Mouse (Mus musculus) lung, embryonic 15.5 days (tissue): ENCODE data around the gene Rcan3. TPM values are rescaled to one million over a fixed set of nuclear protein-coding genes. Genes with fewer than 3 reads are reported as not detected.
A peak's percentile ranks its signal among the peaks of the same experiment; 100 is the strongest.

Experiments
- ATAC-seq: fragments of 200-750 bp; cut with Nextera tagmentation; 2 replicates; pipeline ENCODE4 v1.8.0; 2017; ENCODE audit warnings: moderate number of reproducible peaks, borderline replicate concordance; ENCODE audit not compliant: low FRiP score, low TSS enrichment; ENCODE audit errors: extremely low read depth
- H3K27ac ChIP-seq: fragments of 300-500 bp; sonication (generic); 2 replicates; pipeline ENCODE4 v1.5.1; 2015; ENCODE audit warnings: moderate library complexity, mild to moderate bottlenecking, inconsistent platforms
- H3K27me3 ChIP-seq: fragments of 300-500 bp; sonication (generic); 2 replicates; pipeline ENCODE4 v1.6.1; 2015; ENCODE audit warnings: inconsistent platforms
- H3K36me3 ChIP-seq: fragments of 300-500 bp; sonication (generic); 2 replicates; pipeline ENCODE4 v1.6.1; 2015; ENCODE audit warnings: inconsistent platforms
- H3K4me1 ChIP-seq: fragments of 300-500 bp; sonication (generic); 2 replicates; pipeline ENCODE4 v1.6.1; 2015; ENCODE audit warnings: inconsistent platforms
- H3K4me2 ChIP-seq: fragments of 300-500 bp; sonication (generic); 2 replicates; pipeline ENCODE4 v1.6.1; 2015; ENCODE audit warnings: inconsistent platforms, mild to moderate bottlenecking, moderate library complexity
- H3K4me3 ChIP-seq: fragments of 300-500 bp; sonication (generic); 2 replicates; pipeline ENCODE4 v1.5.1; 2015; ENCODE audit warnings: mild to moderate bottlenecking, inconsistent platforms
- H3K9ac ChIP-seq: fragments of 300-500 bp; sonication (generic); 2 replicates; pipeline ENCODE4 v1.6.1; 2015; ENCODE audit warnings: inconsistent platforms
- H3K9me3 ChIP-seq: fragments of 300-500 bp; sonication (generic); 2 replicates; pipeline ENCODE4 v1.6.1; 2016; ENCODE audit warnings: inconsistent platforms
- WGBS: fragments of 180-500 bp; shearing (Covaris S2); methylation state at CpG from one replicate; pipeline ENCODE4 v1.1.7; 2015; 5-methylcytosine and 5-hydroxymethylcytosine counted together
- polyA plus RNA-seq: library from polyadenylated mRNA; unstranded; fragments of >200 nt; fragmentation: Nextera tagmentation; extraction: Ambion mirVana; gene quantifications from 2 replicates; pipeline ENCODE4 v1.2.1, GENCODE M21; 2015

The Rcan3 gene
- polyA plus RNA-seq, 1 experiment from 2014 or later, result 15.6 TPM

- peak overlapping the region; percentile 7; the same call in 1 of the 2 replicates for H3K4me2 ChIP-seq
- no peak for ATAC-seq
- H3K27ac ChIP-seq, result no peak overlapping the region
- no peak overlapping the region for H3K9ac ChIP-seq
- no peak overlapping the region for H3K4me3 ChIP-seq
- H3K36me3 ChIP-seq, result no peaks in the 10 kb centered on the region
- 42% methylated on average over 13 of the region's 13 CpGs for WGBS
- H3K9me3 ChIP-seq, result no peaks in the 10 kb centered on the region
- peaks cover 14% of the 10 kb centered on the region for H3K4me1 ChIP-seq
- H3K27me3 ChIP-seq, result no peaks in the 10 kb centered on the region
Observed at GRCm38 (mm10) chr4:135436291-135436690, 2.6 kb upstream of the Rcan3 start.

GRCm38 (mm10) chr4:135434395-135434789 lies 739 bp upstream of the Rcan3 start:
- ATAC-seq, result no peak

GRCm38 (mm10) chr4:135433086-135433442 lies 589 bp downstream of the Rcan3 start:
- Histone ChIP-seq H3K36me3 (no peaks in the 10 kb centered on the region), H3K27me3 (no peaks in the 10 kb centered on the region), H3K4me1 (peaks cover 14% of the 10 kb centered on the region), H3K9ac (peak overlapping the region; percentile 76), H3K4me3 (peak overlapping the region; percentile 76), H3K27ac (no peak overlapping the region), H3K9me3 (no peaks in the 10 kb centered on the region), H3K4me2 (peak overlapping the region; percentile 89)
- no peak for ATAC-seq
- 6% methylated on average over 10 of the region's 10 CpGs for WGBS

More at GRCm38 (mm10) chr4:135434395-135434789, 739 bp upstream of the Rcan3 start:
- Histone ChIP-seq H3K36me3 (no peaks in the 10 kb centered on the region), H3K27me3 (no peaks in the 10 kb centered on the region), H3K9me3 (no peaks in the 10 kb centered on the region), H3K4me2 (peak overlapping the region; percentile 89), H3K4me3 (peak overlapping the region; percentile 76), H3K4me1 (peaks cover 14% of the 10 kb centered on the region), H3K27ac (0 out of 2 replicates have a peak overlapping the region, but pooled peaks have one; percentile 29), H3K9ac (peak overlapping the region; percentile 37)
- WGBS, result 18% methylated on average over 11 of the region's 11 CpGs

GRCm38 (mm10) chr4:135429990-135430760 lies 3.5 kb downstream of the Rcan3 start:
- Histone ChIP-seq H3K9ac (no peak overlapping the region), H3K4me2 (no peak overlapping the region), H3K36me3 (no peaks in the 10 kb centered on the region), H3K9me3 (no peaks in the 10 kb centered on the region), H3K27ac (no peak overlapping the region), H3K4me1 (peaks cover 10% of the 10 kb centered on the region), H3K4me3 (no peak overlapping the region), H3K27me3 (no peaks in the 10 kb centered on the region)
- WGBS, result 77% methylated on average over 8 of the region's 8 CpGs
- no peak for ATAC-seq

DNA sequence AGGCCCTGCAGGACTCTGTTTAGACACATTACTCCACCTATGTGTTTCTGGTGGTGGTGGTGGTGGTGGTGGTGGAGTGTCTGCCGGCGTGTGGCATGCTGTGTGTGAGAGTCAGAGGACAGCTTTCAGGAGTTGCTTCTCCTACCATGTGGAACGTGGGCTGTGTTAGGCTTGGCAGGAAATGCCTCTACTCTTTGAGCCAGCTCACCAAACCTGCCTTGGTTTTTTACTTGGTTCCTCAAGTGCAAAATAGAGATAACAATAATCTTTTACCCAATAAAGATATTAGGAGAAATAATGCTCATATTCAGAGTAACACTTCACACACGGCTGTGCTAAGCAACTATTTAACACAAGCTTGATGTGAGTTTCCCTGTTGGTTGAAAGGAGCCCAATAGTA lies 4.3 kb downstream of the Rcan3 start:
- WGBS, result 74% methylated on average over 4 of the region's 4 CpGs
- H3K36me3 ChIP-seq, result no peaks in the 10 kb centered on the region
- H3K4me1 ChIP-seq, result peaks cover 7% of the 10 kb centered on the region
- no peaks in the 10 kb centered on the region for H3K27me3 ChIP-seq
- H3K4me2 ChIP-seq, result no peak overlapping the region
- H3K9ac ChIP-seq, result no peak overlapping the region
- ATAC-seq, result no peak
- H3K4me3 ChIP-seq, result no peak overlapping the region
- H3K9me3 ChIP-seq, result no peaks in the 10 kb centered on the region
- H3K27ac ChIP-seq, result no peak overlapping the region

- H3K27me3 ChIP-seq, result no peaks in the 10 kb centered on the region
- no peak overlapping the region for H3K27ac ChIP-seq
- no peak for ATAC-seq
- H3K4me1 ChIP-seq, result no peaks in the 10 kb centered on the region
- H3K36me3 ChIP-seq, result no peaks in the 10 kb centered on the region
- no peak overlapping the region for H3K9ac ChIP-seq
- H3K9me3 ChIP-seq, result no peaks in the 10 kb centered on the region
- H3K4me3 ChIP-seq, result no peak overlapping the region
- WGBS, result 86% methylated on average over 7 of the region's 7 CpGs
- H3K4me2 ChIP-seq, result no peak overlapping the region
Observed at GRCm38 (mm10) chr4:135426587-135426986, 7.1 kb downstream of the Rcan3 start.

DNA sequence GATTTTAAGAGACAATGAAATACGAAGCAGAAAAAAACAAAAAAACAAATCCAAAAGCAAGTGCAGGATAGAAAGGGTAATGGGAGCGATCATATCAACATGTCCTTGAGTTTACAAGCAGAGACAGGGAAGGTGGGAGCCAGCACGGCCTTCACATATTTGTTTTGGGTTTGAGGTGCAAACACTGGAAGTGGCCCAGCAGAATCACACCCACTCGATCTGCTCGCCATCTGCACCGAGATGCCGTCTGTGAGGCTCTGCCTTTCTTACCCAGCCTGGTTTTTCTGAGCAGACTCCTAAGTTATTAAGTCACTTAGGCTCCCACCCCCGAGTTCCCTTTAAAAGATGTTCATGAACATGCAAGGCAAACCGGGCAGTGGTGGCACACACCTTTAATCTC lies 8.0 kb downstream of the Rcan3 start:
- ATAC-seq, result no peak
- Histone ChIP-seq H3K9ac (no peak overlapping the region), H3K36me3 (no peaks in the 10 kb centered on the region), H3K4me1 (no peaks in the 10 kb centered on the region), H3K27ac (no peak overlapping the region), H3K4me2 (no peak overlapping the region), H3K4me3 (no peak overlapping the region), H3K9me3 (no peaks in the 10 kb centered on the region), H3K27me3 (no peaks in the 10 kb centered on the region)
- WGBS, result 61% methylated on average over 9 of the region's 9 CpGs

- peaks cover 6% of the 10 kb centered on the region; the same call in 1 of the 2 replicates for H3K36me3 ChIP-seq
- H3K4me1 ChIP-seq, result no peaks in the 10 kb centered on the region
- H3K4me3 ChIP-seq, result no peak overlapping the region
- H3K9me3 ChIP-seq, result no peaks in the 10 kb centered on the region
- H3K4me2 ChIP-seq, result no peak overlapping the region
- no peak overlapping the region for H3K27ac ChIP-seq
- 87% methylated on average over 13 of the region's 13 CpGs for WGBS
- ATAC-seq, result no peak
- no peak overlapping the region for H3K9ac ChIP-seq
- H3K27me3 ChIP-seq, result no peaks in the 10 kb centered on the region
Observed at GRCm38 (mm10) chr4:135420961-135421360, 12.7 kb downstream of the Rcan3 start.

GRCm38 (mm10) chr4:135420416-135420815 lies 13.2 kb downstream of the Rcan3 start:
- Histone ChIP-seq H3K9ac (no peak overlapping the region), H3K36me3 (peaks cover 11% of the 10 kb centered on the region; the same call in 1 of the 2 replicates), H3K27ac (no peak overlapping the region), H3K9me3 (no peaks in the 10 kb centered on the region), H3K27me3 (no peaks in the 10 kb centered on the region), H3K4me1 (no peaks in the 10 kb centered on the region), H3K4me2 (no peak overlapping the region), H3K4me3 (no peak overlapping the region)
- no peak for ATAC-seq
- 73% methylated on average over 11 of the region's 11 CpGs for WGBS

DNA sequence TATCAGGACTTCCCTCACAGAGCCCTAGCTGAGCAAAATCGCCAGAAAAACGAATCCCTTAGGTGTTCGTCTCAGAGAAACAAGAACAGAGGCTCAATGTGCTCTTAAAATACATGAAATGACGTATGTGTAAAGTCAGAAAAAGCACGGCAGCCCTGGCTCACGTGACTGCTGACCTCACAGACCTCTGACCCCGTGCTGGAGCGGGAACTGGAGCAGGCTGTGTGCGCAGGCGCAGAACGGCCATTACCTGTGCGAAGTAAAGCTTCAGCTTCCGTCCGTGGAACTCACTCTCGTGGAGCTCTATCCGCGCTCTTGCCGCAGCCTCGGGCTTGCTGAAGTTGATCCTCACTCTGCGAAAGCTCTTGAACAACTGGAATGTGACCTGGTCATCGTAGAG lies 13.7 kb downstream of the Rcan3 start:
- Histone ChIP-seq H3K36me3 (peaks cover 12% of the 10 kb centered on the region; the same call in 1 of the 2 replicates), H3K4me1 (no peaks in the 10 kb centered on the region)
- no peak for ATAC-seq

GRCm38 (mm10) chr4:135416367-135416766 lies 17.3 kb downstream of the Rcan3 start:
- Histone ChIP-seq H3K27ac (no peak overlapping the region), H3K9me3 (no peaks in the 10 kb centered on the region), H3K9ac (no peak overlapping the region), H3K4me2 (no peak overlapping the region), H3K4me1 (no peaks in the 10 kb centered on the region), H3K4me3 (no peak overlapping the region), H3K27me3 (no peaks in the 10 kb centered on the region), H3K36me3 (peaks cover 16% of the 10 kb centered on the region; the same call in 1 of the 2 replicates)
- ATAC-seq, result no peak
- WGBS, result 84% methylated on average over 21 of the region's 21 CpGs

More for the DNA sequence above, 13.7 kb downstream of the Rcan3 start:
- H3K9ac ChIP-seq, result no peak overlapping the region
- 69% methylated on average over 21 of the region's 21 CpGs for WGBS
- H3K4me2 ChIP-seq, result no peak overlapping the region
- H3K9me3 ChIP-seq, result no peaks in the 10 kb centered on the region
- H3K4me3 ChIP-seq, result no peak overlapping the region
- no peak overlapping the region for H3K27ac ChIP-seq
- no peaks in the 10 kb centered on the region for H3K27me3 ChIP-seq

- no peaks in the 10 kb centered on the region for H3K4me1 ChIP-seq
- no peak overlapping the region for H3K4me3 ChIP-seq
- no peak overlapping the region for H3K4me2 ChIP-seq
- H3K9ac ChIP-seq, result no peak overlapping the region
- no peaks in the 10 kb centered on the region for H3K27me3 ChIP-seq
- no peaks in the 10 kb centered on the region for H3K9me3 ChIP-seq
- no peak for ATAC-seq
- H3K27ac ChIP-seq, result no peak overlapping the region
- peaks cover 12% of the 10 kb centered on the region; the same call in 1 of the 2 replicates for H3K36me3 ChIP-seq
- 77% methylated on average over 8 of the region's 8 CpGs for WGBS
Observed at GRCm38 (mm10) chr4:135413491-135413890, 20.2 kb downstream of the Rcan3 start.
